Mouse (Mus musculus) olfactory bulb, adult 2 months (tissue): ENCODE results near the gene Gm20814. TPM values are rescaled to one million over a fixed set of nuclear protein-coding genes. Genes with fewer than 3 reads are reported as not detected.
"Not testable (repeated sequence)": the region's sequence is repeated elsewhere in the genome, so short reads cannot be mapped to it uniquely, and the experiment has no call there.

Experiments
- H3K27ac ChIP-seq: fragments of 200-500 bp; 2 replicates; pipeline ENCODE4 v1.5.1; 2012; ENCODE audit warnings: low read depth, low read length; ENCODE audit not compliant: insufficient read depth
- H3K4me1 ChIP-seq: fragments of 200-500 bp; 2 replicates; pipeline ENCODE4 v1.6.1; 2012; ENCODE audit warnings: low read length; ENCODE audit not compliant: control insufficient read depth, insufficient read depth
- H3K4me3 ChIP-seq: fragments of 200-500 bp; 2 replicates; pipeline ENCODE4 v1.5.1; 2012; ENCODE audit warnings: mild to moderate bottlenecking, low read depth, low read length, moderate library complexity; ENCODE audit not compliant: insufficient read depth
- WGBS: fragments of 180-500 bp; shearing (Covaris S2); methylation state at CpG from one replicate; pipeline ENCODE4 v1.1.7; 2018; 5-methylcytosine and 5-hydroxymethylcytosine counted together
- polyA plus RNA-seq: library from polyadenylated mRNA; stranded (reverse); fragments of >200 nt; gene quantifications from 2 replicates; pipeline ENCODE4 v1.2.4, GENCODE M21; 2012; ENCODE audit warnings: low replicate concordance; ENCODE audit not compliant: missing spikeins, insufficient read depth, insufficient read length

The Gm20814 gene
- not detected in 2 replicates for polyA plus RNA-seq

DNA sequence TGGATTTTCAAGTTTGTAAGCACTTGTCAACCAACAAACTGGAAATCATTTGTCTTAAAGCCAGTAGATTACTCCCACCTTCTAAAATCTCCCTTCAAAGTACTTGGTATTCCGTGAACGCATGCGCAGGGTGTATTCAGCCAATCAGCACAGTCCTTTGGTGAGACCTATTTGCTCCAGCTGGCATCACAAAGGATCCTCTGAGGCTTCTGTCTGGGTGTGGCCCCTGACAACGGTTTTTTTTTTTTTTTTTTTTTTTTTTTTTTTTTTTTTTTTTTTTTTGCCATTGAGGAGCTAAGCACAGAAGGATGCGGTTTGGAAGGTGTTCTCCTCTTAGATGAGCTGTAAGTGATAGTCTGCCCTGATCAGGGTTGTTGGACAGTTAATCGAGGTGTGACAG lies at the start of gene Gm20814:
Gene Gm20814 (plus strand): TSS at position 301 of the 400 bp plus-strand sequence.
- WGBS: no CpG with 5 or more reads among the region's 6 CpGs
- H3K4me3 ChIP-seq, H3K27ac ChIP-seq, H3K4me1 ChIP-seq: not testable (repeated sequence)
